Mouse (Mus musculus): ENCODE data around the gene Ubash3b. TPM values are rescaled to one million over a fixed set of nuclear protein-coding genes. Genes with fewer than 3 reads are reported as not detected.
A peak's percentile ranks its signal among the peaks of the same experiment; 100 is the strongest.

Ubash3b gene
- polyA plus RNA-seq, 1 experiment: 39.3 TPM

DNA sequence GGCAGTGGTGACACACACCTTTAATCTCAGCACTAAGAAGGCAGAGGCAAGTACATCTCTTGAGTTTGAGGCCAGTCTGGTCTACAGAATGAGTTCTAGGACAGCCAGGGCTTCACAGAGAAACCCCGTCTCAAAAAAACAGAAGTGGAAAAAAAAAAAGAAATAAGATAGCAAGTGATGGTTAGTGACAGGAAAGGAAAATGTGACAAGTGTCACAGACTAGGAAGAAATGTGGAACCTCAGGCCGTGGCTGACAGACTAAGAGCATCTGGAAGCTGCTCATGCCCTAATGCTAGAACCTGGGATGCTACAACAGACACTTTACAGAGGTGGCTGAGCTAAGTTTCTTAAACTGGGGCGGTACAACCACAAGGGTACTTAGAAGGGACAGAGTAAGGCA lies 18.4 kb downstream of the Ubash3b start:
- Histone ChIP-seq H3K27ac (ENCODE audit: insufficient read depth, low read length) (no peak overlapping the region), H3K27me3 (ENCODE audit: control insufficient read depth, insufficient read depth, low read length) (no peaks in the 10 kb centered on the region), H3K4me3 (replicated peaks; ENCODE audit: insufficient read depth, low read depth, low read length) (no peak overlapping the region), H3K4me1 (ENCODE audit: control insufficient read depth, insufficient read depth, low read length) (peaks cover 35% of the 10 kb centered on the region)
- DNase-seq: no peak
- WGBS: 91% methylated on average over 3 of the region's 3 CpGs
- TF ChIP-seq POLR2A (IDR thresholded peaks at IDR 0.05; ENCODE audit: borderline replicate concordance, insufficient read depth, low read length): no peak
- TF ChIP-seq CTCF (IDR thresholded peaks at IDR 0.05; ENCODE audit: borderline replicate concordance, insufficient read depth, low read depth, low read length): no peak

DNA sequence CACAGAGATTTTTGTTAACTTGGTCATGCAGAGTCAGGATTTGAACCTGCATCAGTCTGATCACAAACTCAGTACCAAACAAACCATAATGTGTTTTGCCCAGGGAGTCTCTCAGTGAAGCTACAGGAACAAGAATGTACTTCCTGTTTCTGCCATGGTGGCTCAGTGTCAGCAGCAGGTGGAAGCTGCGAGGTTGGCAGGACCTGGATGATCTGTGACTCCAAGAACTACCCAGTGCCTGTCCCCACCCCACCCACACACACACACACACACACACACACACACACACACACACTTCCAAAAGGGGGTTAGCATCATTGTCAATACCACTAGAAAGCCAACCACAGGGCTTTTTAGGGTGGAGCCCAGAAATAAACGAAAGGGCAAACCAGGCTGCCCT lies 20.5 kb downstream of the Ubash3b start:
- Histone ChIP-seq H3K4me1 (ENCODE audit: control insufficient read depth, insufficient read depth, low read length) (peaks cover 29% of the 10 kb centered on the region), H3K4me3 (replicated peaks; ENCODE audit: insufficient read depth, low read depth, low read length) (no peak overlapping the region), H3K27me3 (ENCODE audit: control insufficient read depth, insufficient read depth, low read length) (no peaks in the 10 kb centered on the region), H3K27ac (ENCODE audit: insufficient read depth, low read length) (no peak overlapping the region)
- 67% methylated on average over 2 of the region's 2 CpGs for WGBS
- no peak for DNase-seq
- TF ChIP-seq POLR2A (IDR thresholded peaks at IDR 0.05; ENCODE audit: borderline replicate concordance, insufficient read depth, low read length) (no peak), CTCF (IDR thresholded peaks at IDR 0.05; ENCODE audit: borderline replicate concordance, insufficient read depth, low read depth, low read length) (no peak)

DNA sequence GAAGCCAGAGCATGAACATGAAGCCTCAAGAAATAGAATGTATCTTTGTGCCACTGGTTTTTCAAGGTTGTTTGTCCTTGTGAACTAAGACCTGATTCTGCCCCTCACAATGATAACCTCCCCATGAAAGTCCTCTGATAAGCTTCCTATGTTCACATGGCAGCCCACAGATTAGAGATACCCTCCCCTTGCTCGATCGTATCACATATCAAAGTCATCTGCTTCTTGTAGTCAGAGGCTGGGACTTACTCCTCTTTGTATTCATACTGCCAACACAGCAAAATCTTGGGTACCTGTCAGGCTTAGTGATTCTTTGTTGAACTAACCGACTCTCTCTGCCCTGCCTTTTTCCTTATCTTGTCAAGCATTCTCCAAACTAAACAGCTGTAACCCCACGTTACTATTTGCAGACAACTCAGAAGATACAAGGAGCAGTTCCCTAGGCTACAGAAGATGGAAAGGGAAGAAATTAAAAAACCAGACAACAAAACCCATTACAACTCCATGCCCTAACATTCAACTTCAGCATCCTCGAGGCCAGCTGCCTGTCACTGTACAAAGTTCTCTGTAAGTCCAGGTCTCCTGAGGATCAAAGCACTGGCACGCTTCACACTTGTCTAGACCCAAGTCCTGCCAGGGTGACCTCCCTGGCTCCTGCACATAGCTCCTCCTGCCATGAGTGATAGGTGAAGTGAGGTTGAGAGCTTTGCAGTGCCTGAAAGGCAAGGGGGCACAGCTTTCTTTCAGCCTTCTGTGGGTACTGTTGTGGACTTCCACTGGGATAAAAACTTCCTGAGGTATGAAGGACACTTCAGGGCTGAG lies 22.3 kb downstream of the Ubash3b start:
- Histone ChIP-seq H3K27ac (ENCODE audit: insufficient read depth, low read length) (peak overlapping the region; percentile 36; the same call in 1 of the 2 replicates), H3K4me3 (replicated peaks; ENCODE audit: insufficient read depth, low read depth, low read length) (no peak overlapping the region), H3K27me3 (ENCODE audit: control insufficient read depth, insufficient read depth, low read length) (no peaks in the 10 kb centered on the region), H3K4me1 (ENCODE audit: control insufficient read depth, insufficient read depth, low read length) (peaks cover 33% of the 10 kb centered on the region)
- 80% methylated on average over 6 of the region's 6 CpGs for WGBS
- DNase-seq: no peak
- TF ChIP-seq CTCF (IDR thresholded peaks at IDR 0.05; ENCODE audit: borderline replicate concordance, insufficient read depth, low read depth, low read length) (no peak), POLR2A (IDR thresholded peaks at IDR 0.05; ENCODE audit: borderline replicate concordance, insufficient read depth, low read length) (no peak)

DNA sequence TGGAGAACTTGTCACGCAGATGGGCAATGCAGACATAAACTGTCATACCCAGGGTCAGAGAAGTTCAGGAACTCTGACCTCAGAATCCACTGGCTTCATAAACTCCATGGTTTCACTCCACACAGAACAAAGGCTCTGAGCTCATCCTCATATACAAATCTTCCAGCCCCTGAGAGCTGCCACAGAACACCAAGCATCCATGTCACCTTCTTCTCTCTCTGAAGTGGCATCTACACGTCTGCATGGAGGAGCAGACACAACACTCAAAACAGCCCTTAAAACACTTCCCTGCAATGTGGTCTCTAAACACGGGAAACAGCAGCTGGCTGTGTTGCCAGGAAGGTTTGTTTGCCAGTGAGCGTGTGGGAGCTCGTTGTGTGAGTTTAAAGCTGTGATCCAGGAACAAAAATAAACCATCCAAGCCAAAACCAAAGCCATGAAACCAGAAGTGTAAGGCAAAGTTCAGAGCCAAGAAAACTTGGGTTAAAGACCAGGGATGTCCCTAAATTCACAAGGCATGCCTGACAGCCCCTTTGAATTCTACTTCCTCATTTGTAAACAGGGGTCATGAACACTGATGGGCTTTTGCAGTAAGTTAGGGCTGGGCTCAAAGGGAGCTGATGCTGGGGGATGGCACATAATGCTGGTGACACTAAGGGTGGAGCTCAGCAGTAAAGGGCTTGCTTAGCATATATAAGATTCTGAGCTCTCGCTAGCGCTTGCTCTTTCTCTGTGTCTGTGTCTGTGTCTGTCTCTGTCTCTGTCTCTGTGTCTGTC lies 24.6 kb downstream of the Ubash3b start:
- no peak for TF ChIP-seq CTCF (IDR thresholded peaks at IDR 0.05; ENCODE audit: borderline replicate concordance, insufficient read depth, low read depth, low read length)
- no peak for TF ChIP-seq POLR2A (IDR thresholded peaks at IDR 0.05; ENCODE audit: borderline replicate concordance, insufficient read depth, low read length)
- H3K27me3 ChIP-seq (ENCODE audit: control insufficient read depth, insufficient read depth, low read length): no peaks in the 10 kb centered on the region
- WGBS: 50% methylated on average over 7 of the region's 7 CpGs
- no peak for DNase-seq
- peaks cover 44% of the 10 kb centered on the region for H3K4me1 ChIP-seq (ENCODE audit: control insufficient read depth, insufficient read depth, low read length)
- no peak overlapping the region for H3K27ac ChIP-seq (ENCODE audit: insufficient read depth, low read length)
- no peak overlapping the region for H3K4me3 ChIP-seq (replicated peaks; ENCODE audit: insufficient read depth, low read depth, low read length)

DNA sequence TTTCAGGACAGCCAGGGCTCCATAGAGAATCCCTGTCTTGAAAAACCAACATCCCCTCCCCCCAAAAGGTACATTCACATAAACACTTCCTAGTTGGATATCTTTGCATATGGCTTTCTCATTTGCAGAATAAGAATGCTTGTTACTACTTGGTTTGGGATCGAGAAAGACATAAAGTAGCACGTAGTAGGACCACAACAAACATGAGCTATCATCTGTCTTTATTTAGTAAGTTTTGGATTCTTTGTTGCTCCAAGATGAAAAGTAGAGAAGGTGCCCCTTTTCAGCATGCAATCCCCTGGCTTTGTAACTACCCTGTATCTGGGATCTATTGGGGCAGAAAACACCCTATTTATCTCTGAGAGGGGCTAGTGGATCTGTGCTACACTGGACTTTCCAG lies 25.2 kb downstream of the Ubash3b start:
- TF ChIP-seq POLR2A (IDR thresholded peaks at IDR 0.05; ENCODE audit: borderline replicate concordance, insufficient read depth, low read length) (no peak), CTCF (IDR thresholded peaks at IDR 0.05; ENCODE audit: borderline replicate concordance, insufficient read depth, low read depth, low read length) (no peak)
- Histone ChIP-seq H3K4me3 (replicated peaks; ENCODE audit: insufficient read depth, low read depth, low read length) (no peak overlapping the region), H3K27ac (ENCODE audit: insufficient read depth, low read length) (no peak overlapping the region), H3K27me3 (ENCODE audit: control insufficient read depth, insufficient read depth, low read length) (no peaks in the 10 kb centered on the region), H3K4me1 (ENCODE audit: control insufficient read depth, insufficient read depth, low read length) (peaks cover 44% of the 10 kb centered on the region)
- 95% methylated on average over 2 of the region's 2 CpGs for WGBS
- no peak for DNase-seq

DNA sequence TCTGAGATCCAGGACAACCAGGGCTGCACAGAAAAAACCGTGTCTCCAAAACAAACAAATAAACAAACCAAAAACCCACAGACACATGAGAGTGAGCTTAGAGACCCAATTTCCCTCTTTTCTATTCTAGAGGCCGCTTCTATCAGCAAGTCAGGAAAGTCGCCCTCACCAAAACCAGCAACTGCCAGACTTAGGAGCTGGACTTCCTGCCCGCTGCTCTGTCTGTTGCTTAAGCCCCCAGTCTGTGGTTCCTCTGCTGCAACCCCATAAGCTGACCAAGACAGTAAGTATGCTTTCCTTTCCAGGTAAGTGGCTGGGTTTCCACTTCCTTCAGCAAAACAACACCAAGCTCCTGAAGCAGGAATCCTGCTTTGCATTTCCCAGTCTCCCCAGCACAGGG lies 26.6 kb downstream of the Ubash3b start:
- H3K4me1 ChIP-seq (ENCODE audit: control insufficient read depth, insufficient read depth, low read length): peaks cover 46% of the 10 kb centered on the region
- no peak overlapping the region for H3K4me3 ChIP-seq (replicated peaks; ENCODE audit: insufficient read depth, low read depth, low read length)
- H3K27me3 ChIP-seq (ENCODE audit: control insufficient read depth, insufficient read depth, low read length): no peaks in the 10 kb centered on the region
- TF ChIP-seq CTCF (IDR thresholded peaks at IDR 0.05; ENCODE audit: borderline replicate concordance, insufficient read depth, low read depth, low read length): no peak
- TF ChIP-seq POLR2A (IDR thresholded peaks at IDR 0.05; ENCODE audit: borderline replicate concordance, insufficient read depth, low read length): no peak
- 93% methylated on average over 4 of the region's 4 CpGs for WGBS
- H3K27ac ChIP-seq (ENCODE audit: insufficient read depth, low read length): no peak overlapping the region
- DNase-seq: no peak

DNA sequence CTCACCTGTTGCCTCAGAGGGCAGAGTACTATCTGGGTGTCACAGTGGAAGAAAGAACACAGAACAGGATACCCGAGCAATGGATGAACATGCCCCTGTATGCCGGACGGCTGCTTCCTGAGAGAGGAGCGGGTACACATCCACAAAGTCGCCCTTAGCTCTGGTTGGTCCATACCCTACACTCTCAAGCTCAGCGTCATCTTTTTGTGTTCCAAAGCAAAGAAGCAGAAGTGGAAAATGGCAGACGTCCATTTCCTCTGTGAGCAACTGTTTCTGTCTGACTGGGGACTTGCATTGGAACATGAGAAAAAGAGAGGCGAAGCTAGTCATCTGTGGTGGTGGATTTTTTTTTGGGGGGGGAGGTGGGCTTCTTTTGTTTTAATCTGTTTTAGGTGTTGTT lies 30.9 kb downstream of the Ubash3b start:
- TF ChIP-seq CTCF (IDR thresholded peaks at IDR 0.05; ENCODE audit: borderline replicate concordance, insufficient read depth, low read depth, low read length): no peak
- H3K4me1 ChIP-seq (ENCODE audit: control insufficient read depth, insufficient read depth, low read length): peaks cover 24% of the 10 kb centered on the region
- DNase-seq: no peak
- WGBS: 69% methylated on average over 8 of the region's 8 CpGs
- no peak overlapping the region for H3K27ac ChIP-seq (ENCODE audit: insufficient read depth, low read length)
- no peak overlapping the region for H3K4me3 ChIP-seq (replicated peaks; ENCODE audit: insufficient read depth, low read depth, low read length)
- H3K27me3 ChIP-seq (ENCODE audit: control insufficient read depth, insufficient read depth, low read length): no peaks in the 10 kb centered on the region
